Mouse (Mus musculus) E14TG2a.4 (cell line): ENCODE data around the gene Foxs1.

ENCODE experiments used
- H3K27me3 ChIP-seq: 2 replicates; pipeline ENCODE4 v1.6.1; 2014; ENCODE audit warnings: low read length, control low read depth; ENCODE audit not compliant: insufficient read depth
- H3K36me3 ChIP-seq: 2 replicates; pipeline ENCODE4 v1.6.1; 2014; ENCODE audit warnings: low read length, control low read depth; ENCODE audit not compliant: insufficient read depth
- H3K4me1 ChIP-seq: replicated peaks from 2 replicates; pipeline ENCODE4 v1.6.1; 2014; ENCODE audit warnings: low read depth, low read length, control low read depth
- H3K4me3 ChIP-seq: replicated peaks from 2 replicates; pipeline ENCODE4 v1.5.1; 2014; ENCODE audit warnings: mild to moderate bottlenecking, low read length
- H3K9me3 ChIP-seq: 2 replicates; pipeline ENCODE4 v1.6.1; 2014; ENCODE audit warnings: low read length, control low read depth
- CTCF ChIP-seq: conservative IDR thresholded peaks from 2 replicates; pipeline ENCODE4 v1.5.1; 2014; ENCODE audit warnings: low read length
- NANOG ChIP-seq: IDR thresholded peaks from 2 replicates; pipeline ENCODE4 v1.6.1; 2014; ENCODE audit warnings: borderline replicate concordance, low read length, mixed read lengths
- POU5F1 ChIP-seq: IDR thresholded peaks from 2 replicates; pipeline ENCODE4 v1.6.1; 2014; ENCODE audit warnings: low read length, borderline replicate concordance

Foxs1 gene

DNA sequence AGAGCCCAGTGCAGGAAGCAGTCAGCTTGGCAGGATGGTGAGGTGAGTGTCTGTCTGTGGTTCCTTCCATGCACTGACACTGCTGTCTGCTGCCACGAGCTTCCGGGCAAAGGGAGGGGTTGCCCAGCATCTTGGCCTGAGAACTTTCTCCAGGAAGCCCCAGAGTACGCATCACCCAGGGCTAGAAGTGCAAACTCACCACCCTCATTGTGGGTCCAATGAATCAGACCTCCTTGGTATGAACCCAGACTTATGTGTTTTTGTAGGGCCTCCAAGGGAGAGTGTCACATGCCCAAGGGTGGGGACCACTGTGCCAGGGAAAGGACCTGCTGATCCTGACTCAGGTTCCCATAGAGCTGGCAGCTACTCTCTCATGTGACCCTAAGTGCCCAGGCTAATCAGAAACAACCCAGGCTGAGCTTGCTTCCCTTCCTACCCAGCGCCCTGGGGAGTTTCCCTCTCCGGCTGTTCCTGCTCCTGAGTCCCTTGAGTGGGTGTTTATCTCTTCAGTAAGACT lies 28.8 kb downstream of the Foxs1 start:
- Histone ChIP-seq H3K27me3 (peaks cover 15% of the 10 kb centered on the region; the same call in 1 of the 2 replicates), H3K4me1 (peaks cover 27% of the 10 kb centered on the region), H3K36me3 (no peaks in the 10 kb centered on the region)

GRCm38 (mm10) chr2:152903586-152903985 lies 29.4 kb downstream of the Foxs1 start:
- peaks cover 11% of the 10 kb centered on the region; the same call in 1 of the 2 replicates for H3K27me3 ChIP-seq
- no peak overlapping the region for H3K4me3 ChIP-seq
- peaks cover 27% of the 10 kb centered on the region for H3K4me1 ChIP-seq
- no peaks in the 10 kb centered on the region for H3K36me3 ChIP-seq
- TF ChIP-seq CTCF (no peak), POU5F1 (no peak), NANOG (no peak)
- no peaks in the 10 kb centered on the region for H3K9me3 ChIP-seq

More for the DNA sequence above, 28.8 kb downstream of the Foxs1 start:
- H3K4me3 ChIP-seq, result no peak overlapping the region
- H3K9me3 ChIP-seq, result no peaks in the 10 kb centered on the region
- TF ChIP-seq CTCF, result no peak
- TF ChIP-seq NANOG, result no peak
- TF ChIP-seq POU5F1, result no peak

GRCm38 (mm10) chr2:152902658-152903057 lies 30.4 kb downstream of the Foxs1 start:
- Histone ChIP-seq H3K4me1 (peaks cover 26% of the 10 kb centered on the region), H3K36me3 (no peaks in the 10 kb centered on the region), H3K9me3 (no peaks in the 10 kb centered on the region), H3K4me3 (no peak overlapping the region), H3K27me3 (peaks cover 7% of the 10 kb centered on the region; the same call in 1 of the 2 replicates)
- TF ChIP-seq POU5F1, result no peak
- TF ChIP-seq CTCF, result no peak
- no peak for TF ChIP-seq NANOG

- peaks cover 15% of the 10 kb centered on the region for H3K4me1 ChIP-seq
- TF ChIP-seq CTCF, result no peak
- TF ChIP-seq POU5F1, result no peak
- TF ChIP-seq NANOG, result no peak
- H3K4me3 ChIP-seq, result no peak overlapping the region
- peaks cover 4% of the 10 kb centered on the region for H3K36me3 ChIP-seq
- H3K27me3 ChIP-seq, result no peaks in the 10 kb centered on the region
- no peaks in the 10 kb centered on the region for H3K9me3 ChIP-seq
Measured at GRCm38 (mm10) chr2:152901296-152901695, 31.7 kb downstream of the Foxs1 start.

DNA sequence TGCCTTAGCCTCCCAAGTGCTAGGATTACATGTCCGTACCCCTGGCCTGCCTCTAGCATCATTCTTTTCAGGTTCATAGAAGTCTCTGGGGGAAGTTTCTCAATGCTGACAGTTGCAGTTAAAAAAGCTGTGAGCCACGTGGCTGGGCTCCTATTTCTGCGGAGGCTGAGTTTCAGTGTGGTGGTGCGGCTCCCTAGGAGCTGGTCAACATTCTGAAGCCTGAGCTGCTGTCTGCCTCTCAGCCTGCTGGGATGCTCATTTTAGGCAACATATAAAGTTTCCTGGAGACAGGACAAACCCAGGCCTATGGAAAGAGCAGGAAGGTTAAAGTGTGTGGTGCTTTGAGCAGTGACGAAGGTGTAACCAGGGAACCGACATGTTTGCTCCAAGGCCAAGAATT lies 34.0 kb downstream of the Foxs1 start:
- no peak for TF ChIP-seq POU5F1
- no peak for TF ChIP-seq NANOG
- TF ChIP-seq CTCF, result no peak
- H3K9me3 ChIP-seq, result no peaks in the 10 kb centered on the region
- H3K4me1 ChIP-seq, result peaks cover 15% of the 10 kb centered on the region
- no peaks in the 10 kb centered on the region for H3K27me3 ChIP-seq
- H3K36me3 ChIP-seq, result peaks cover 27% of the 10 kb centered on the region
- no peak overlapping the region for H3K4me3 ChIP-seq

GRCm38 (mm10) chr2:152896926-152897325 lies 36.1 kb downstream of the Foxs1 start:
- Histone ChIP-seq H3K27me3 (no peaks in the 10 kb centered on the region), H3K4me1 (peaks cover 20% of the 10 kb centered on the region), H3K4me3 (no peak overlapping the region), H3K9me3 (no peaks in the 10 kb centered on the region), H3K36me3 (peaks cover 48% of the 10 kb centered on the region)
- TF ChIP-seq NANOG (no peak), POU5F1 (no peak), CTCF (no peak)

DNA sequence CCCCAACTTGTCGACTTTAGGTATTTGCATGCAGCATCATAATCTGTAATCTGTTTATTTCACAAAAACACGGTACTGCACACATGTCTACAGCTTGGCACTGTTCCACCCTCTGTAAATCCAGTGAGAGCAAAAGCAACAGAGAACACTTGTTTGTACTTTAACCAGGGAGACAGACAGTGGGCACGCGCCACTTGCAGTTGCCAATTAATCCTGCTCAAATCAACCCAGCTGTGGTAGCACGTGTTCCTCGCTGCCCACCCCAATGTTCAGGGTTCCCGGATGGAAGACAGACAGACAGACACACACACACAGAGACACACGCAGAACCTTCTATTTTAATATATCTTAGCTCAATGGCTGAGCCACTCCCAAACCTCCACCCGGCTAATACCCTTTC lies 37.2 kb downstream of the Foxs1 start:
- H3K9me3 ChIP-seq, result no peaks in the 10 kb centered on the region
- H3K4me3 ChIP-seq, result no peak overlapping the region
- TF ChIP-seq CTCF (no peak), NANOG (no peak)

GRCm38 (mm10) chr2:152888774-152889173 lies 44.2 kb downstream of the Foxs1 start:
- no peaks in the 10 kb centered on the region for H3K27me3 ChIP-seq
- no peaks in the 10 kb centered on the region for H3K9me3 ChIP-seq
- peaks cover 97% of the 10 kb centered on the region for H3K36me3 ChIP-seq
- TF ChIP-seq CTCF, result no peak
- no peak for TF ChIP-seq NANOG
- no peak for TF ChIP-seq POU5F1
- no peak overlapping the region for H3K4me3 ChIP-seq
- peaks cover 30% of the 10 kb centered on the region for H3K4me1 ChIP-seq

More for the DNA sequence above, 37.2 kb downstream of the Foxs1 start:
- Histone ChIP-seq H3K27me3 (no peaks in the 10 kb centered on the region), H3K36me3 (peaks cover 58% of the 10 kb centered on the region), H3K4me1 (peaks cover 31% of the 10 kb centered on the region)

- no peak for TF ChIP-seq NANOG
- TF ChIP-seq CTCF, result no peak
- Histone ChIP-seq H3K9me3 (no peaks in the 10 kb centered on the region), H3K4me1 (peaks cover 31% of the 10 kb centered on the region), H3K27me3 (no peaks in the 10 kb centered on the region), H3K4me3 (no peak overlapping the region), H3K36me3 (peaks cover 97% of the 10 kb centered on the region)
Measured at GRCm38 (mm10) chr2:152887230-152887629, 45.8 kb downstream of the Foxs1 start.
